Mouse (Mus musculus) spleen, adult 2 months (tissue): ENCODE measurements around the gene Sult6b1.

Experiments
- CTCF ChIP-seq: fragments of 200-500 bp; IDR thresholded peaks from 2 replicates; pipeline ENCODE4 v1.5.1; 2011; ENCODE audit warnings: mild to moderate bottlenecking, inconsistent platforms; ENCODE audit not compliant: insufficient read depth, insufficient read length, insufficient replicate concordance; ENCODE audit errors: extremely low read depth
- POLR2A ChIP-seq: fragments of 200-500 bp; IDR thresholded peaks from 2 replicates; pipeline ENCODE4 v1.6.1; 2011; ENCODE audit warnings: low read depth, low read length, inconsistent platforms

DNA sequence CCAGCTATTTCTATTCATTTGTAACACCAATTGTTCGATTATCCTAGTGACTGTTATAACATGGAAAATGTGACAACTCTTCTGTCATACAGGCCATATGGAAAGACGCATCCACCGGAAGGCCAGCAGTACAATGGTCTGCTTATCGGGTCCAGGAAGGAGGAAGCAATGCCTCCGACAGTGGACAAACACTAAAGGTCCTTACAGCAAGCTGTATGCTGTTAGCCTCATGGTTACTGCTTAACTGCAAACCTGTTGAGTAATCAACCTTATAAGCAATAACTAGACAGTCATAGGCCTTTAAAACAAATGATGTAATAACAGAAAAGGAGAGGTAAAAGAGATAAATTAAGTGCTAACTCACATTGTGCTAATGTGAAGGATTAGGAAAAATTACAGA lies 44.4 kb upstream of the Sult6b1 start:
- TF ChIP-seq CTCF (no peak), POLR2A (no peak)
